Mouse (Mus musculus): ENCODE results near the gene Tulp1.

DNA sequence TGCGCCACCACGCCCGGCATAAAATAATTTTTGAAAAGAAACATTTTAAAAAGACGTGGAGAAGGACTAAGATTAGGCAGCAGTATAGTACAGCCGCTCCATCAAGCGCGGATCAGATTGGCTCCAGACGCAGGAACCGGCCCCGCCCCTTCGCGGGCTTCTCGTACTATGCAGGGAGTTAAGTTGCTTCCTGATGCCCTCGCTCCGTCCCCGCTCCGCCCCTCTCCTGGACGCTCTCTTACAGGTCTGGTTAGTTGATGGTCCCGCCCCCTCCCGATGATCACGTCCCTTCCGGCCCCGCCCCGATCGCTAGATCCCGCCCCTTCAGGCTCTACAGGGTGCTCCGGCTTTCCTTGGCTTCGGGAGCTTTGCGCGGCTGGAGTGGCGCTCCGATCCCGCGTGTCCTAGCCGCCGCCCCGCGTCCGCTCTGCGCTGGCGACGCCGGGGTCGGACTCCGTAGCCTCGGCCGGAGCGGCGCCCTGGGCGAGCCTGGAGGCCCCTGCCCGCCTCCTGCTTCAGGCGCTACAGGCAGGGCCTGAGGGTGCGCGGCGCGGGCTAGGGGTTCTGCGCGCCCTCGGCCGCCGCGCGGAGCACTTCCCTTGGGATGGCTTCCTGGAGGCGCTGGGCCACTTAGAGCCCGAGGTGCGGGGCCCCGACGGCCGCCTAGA is 51.7 kb downstream of the Tulp1 start, which contains the start of gene Fance:
- TF ChIP-seq POLR2A (IDR thresholded peaks at IDR 0.05; ENCODE audit: control insufficient read depth, low read depth, low read length): peak; percentile 82
- TF ChIP-seq CTCF (IDR thresholded peaks at IDR 0.05; ENCODE audit: control insufficient read depth, insufficient read depth, insufficient replicate concordance, low read depth, low read length): no peak
